Mouse (Mus musculus): ENCODE results near the gene Ptprd.

DNA sequence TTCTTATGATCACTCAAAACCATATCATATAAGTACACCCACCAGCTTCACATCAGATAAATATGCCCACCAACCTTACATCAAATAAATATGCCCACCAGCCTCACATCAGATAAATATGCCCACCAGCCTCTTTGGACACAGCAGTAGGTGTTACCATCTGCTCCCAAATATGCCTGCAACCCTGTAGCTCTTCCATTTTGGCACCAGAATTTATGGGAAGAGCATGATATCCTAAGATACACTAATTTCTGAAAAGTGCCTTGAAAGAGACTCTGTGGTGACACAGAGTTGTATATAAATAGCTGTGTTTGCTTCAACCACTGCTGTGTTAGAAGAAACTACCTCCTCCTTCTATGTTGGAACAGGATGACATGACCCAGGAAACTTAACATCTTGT, 1538.5 kb downstream of the Ptprd start:
- TF ChIP-seq HCFC1 (IDR thresholded peaks at IDR 0.05; ENCODE audit: borderline replicate concordance, insufficient read depth, low read length), result no peak
- TF ChIP-seq MAFK (IDR thresholded peaks at IDR 0.05; ENCODE audit: insufficient read depth, low read depth, low read length), result no peak
- no peak for TF ChIP-seq CHD2 (IDR thresholded peaks at IDR 0.05; ENCODE audit: low read depth, low read length)
- TF ChIP-seq ZNF384 (IDR thresholded peaks at IDR 0.05; ENCODE audit: low read depth, low read length), result no peak
